Mouse (Mus musculus) ES-Bruce4 (cell line): ENCODE measurements around the gene Ccdc187. TPM values are rescaled to one million over a fixed set of nuclear protein-coding genes. Genes with fewer than 3 reads are reported as not detected.

Experiments
- H3K27ac ChIP-seq: 2 replicates; pipeline ENCODE4 v1.5.1; 2012; ENCODE audit warnings: low read length, inconsistent platforms; ENCODE audit not compliant: insufficient read depth
- H3K27me3 ChIP-seq: 2 replicates; pipeline ENCODE4 v1.6.1; 2012; ENCODE audit warnings: mild to moderate bottlenecking, low read length, inconsistent platforms; ENCODE audit not compliant: control insufficient read depth, poor library complexity, insufficient read depth, severe bottlenecking
- H3K36me3 ChIP-seq: 2 replicates; pipeline ENCODE4 v1.6.1; 2012; ENCODE audit warnings: inconsistent platforms, mild to moderate bottlenecking, low read length, moderate library complexity; ENCODE audit not compliant: control insufficient read depth, poor library complexity, insufficient read depth, severe bottlenecking
- H3K4me1 ChIP-seq: one replicate; pipeline ENCODE4 v1.8.1; 2011; ENCODE audit warnings: low read length; ENCODE audit not compliant: control insufficient read depth, insufficient read depth
- H3K4me3 ChIP-seq: 2 replicates; pipeline ENCODE4 v1.5.1; 2011; ENCODE audit warnings: low read depth, mild to moderate bottlenecking, low read length
- H3K9ac ChIP-seq: 2 replicates; pipeline ENCODE4 v1.6.1; 2012; ENCODE audit warnings: low read depth, mild to moderate bottlenecking, inconsistent platforms; ENCODE audit not compliant: poor library complexity, severe bottlenecking
- H3K9me3 ChIP-seq: replicated peaks from 2 replicates; pipeline ENCODE4 v1.6.1; 2012; ENCODE audit warnings: mild to moderate bottlenecking, low read length, inconsistent platforms; ENCODE audit not compliant: control insufficient read depth, poor library complexity, insufficient read depth, severe bottlenecking
- CTCF ChIP-seq: IDR thresholded peaks from one replicate; pipeline ENCODE4 v1.8.1; 2011; ENCODE audit warnings: low read depth, low read length
- EP300 ChIP-seq: IDR thresholded peaks from 2 replicates; pipeline ENCODE4 v1.6.1; 2011; ENCODE audit warnings: low read depth, low read length; ENCODE audit not compliant: insufficient read depth
- POLR2A ChIP-seq: IDR thresholded peaks from one replicate; pipeline ENCODE4 v1.8.1; 2011; ENCODE audit warnings: low read length; ENCODE audit not compliant: insufficient read depth
- polyA plus RNA-seq: library from polyadenylated mRNA; stranded (reverse); fragments of >200 nt; gene quantifications from 2 replicates; pipeline ENCODE4 v1.2.4, GENCODE M21; 2011; ENCODE audit warnings: low read depth; ENCODE audit not compliant: missing spikeins, insufficient read depth, insufficient read length

Ccdc187 gene
- polyA plus RNA-seq, 1 experiment = 0.06 TPM

DNA sequence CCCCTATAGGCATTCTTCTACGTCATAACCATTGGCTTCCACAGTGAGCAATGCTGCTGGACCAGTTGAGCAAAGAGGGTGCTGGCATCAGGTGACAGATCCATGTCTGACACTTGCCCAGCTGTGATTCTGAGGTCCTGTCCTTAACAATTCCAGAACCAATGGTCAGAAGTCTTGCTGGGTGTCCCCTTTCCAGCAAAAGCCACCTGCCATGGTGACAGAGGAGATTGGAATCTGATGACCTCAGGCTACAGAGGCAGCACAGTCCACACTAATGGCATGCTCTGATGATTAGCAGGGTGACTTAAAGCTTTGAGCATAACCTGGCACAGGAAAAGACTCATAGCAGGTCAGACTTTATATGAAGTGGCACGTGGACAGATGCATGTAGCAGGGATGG, 11.2 kb upstream of the Ccdc187 start:
- TF ChIP-seq POLR2A (no peak), CTCF (no peak), EP300 (no peak)
- Histone ChIP-seq H3K9ac (no peak overlapping the region), H3K4me3 (no peak overlapping the region), H3K9me3 (no peaks in the 10 kb centered on the region), H3K27ac (no peak overlapping the region), H3K36me3 (no peaks in the 10 kb centered on the region), H3K27me3 (no peaks in the 10 kb centered on the region), H3K4me1 (no peaks in the 10 kb centered on the region)

DNA sequence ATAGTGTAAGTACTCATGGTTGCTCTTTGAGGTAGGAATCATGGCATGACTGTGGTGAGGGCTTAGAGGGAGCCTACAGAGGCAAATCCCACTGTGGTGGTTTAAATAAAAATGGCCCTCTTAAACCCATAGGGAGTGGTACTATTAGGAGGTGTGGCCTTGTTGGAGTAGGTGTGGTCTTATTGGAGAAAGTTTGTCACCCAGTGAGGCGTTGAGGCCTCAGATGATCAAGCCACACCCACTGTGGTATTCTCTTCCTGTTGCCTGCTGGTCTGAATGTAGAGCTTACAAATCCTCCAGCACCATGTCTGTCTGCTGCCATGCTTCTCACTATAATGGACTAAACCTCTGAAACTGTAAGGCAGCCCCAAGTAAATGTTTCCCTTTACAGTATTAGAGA, 10.4 kb upstream of the Ccdc187 start:
- no peak for TF ChIP-seq EP300
- TF ChIP-seq POLR2A = no peak
- no peak for TF ChIP-seq CTCF
- no peaks in the 10 kb centered on the region for H3K36me3 ChIP-seq
- no peaks in the 10 kb centered on the region for H3K4me1 ChIP-seq
- no peaks in the 10 kb centered on the region for H3K27me3 ChIP-seq
- H3K4me3 ChIP-seq = no peak overlapping the region
- H3K9ac ChIP-seq = no peak overlapping the region
- no peak overlapping the region for H3K27ac ChIP-seq
- H3K9me3 ChIP-seq = no peaks in the 10 kb centered on the region

- no peak overlapping the region for H3K4me3 ChIP-seq
- H3K4me1 ChIP-seq = peaks cover 10% of the 10 kb centered on the region
- H3K9ac ChIP-seq = no peak overlapping the region
- TF ChIP-seq EP300 (no peak), POLR2A (no peak), CTCF (no peak)
- no peaks in the 10 kb centered on the region for H3K36me3 ChIP-seq
- no peak overlapping the region for H3K27ac ChIP-seq
- H3K27me3 ChIP-seq = no peaks in the 10 kb centered on the region
- no peaks in the 10 kb centered on the region for H3K9me3 ChIP-seq
These were observed 7.7 kb upstream of the Ccdc187 start for GRCm38 (mm10) chr2:26302005-26302503.

GRCm38 (mm10) chr2:26300808-26301174, 6.4 kb upstream of the Ccdc187 start:
- Histone ChIP-seq H3K36me3 (no peaks in the 10 kb centered on the region), H3K27me3 (no peaks in the 10 kb centered on the region), H3K27ac (no peak overlapping the region), H3K9me3 (no peaks in the 10 kb centered on the region), H3K4me3 (no peak overlapping the region), H3K4me1 (peaks cover 10% of the 10 kb centered on the region), H3K9ac (no peak overlapping the region)
- no peak for TF ChIP-seq EP300
- peak; percentile 84 for TF ChIP-seq CTCF
- no peak for TF ChIP-seq POLR2A

- Histone ChIP-seq H3K9ac (no peak overlapping the region), H3K9me3 (no peaks in the 10 kb centered on the region), H3K4me3 (no peak overlapping the region), H3K36me3 (no peaks in the 10 kb centered on the region), H3K27ac (no peak overlapping the region), H3K27me3 (no peaks in the 10 kb centered on the region), H3K4me1 (peaks cover 10% of the 10 kb centered on the region)
- TF ChIP-seq POLR2A (no peak), CTCF (no peak), EP300 (no peak)
These were observed 5.9 kb upstream of the Ccdc187 start for GRCm38 (mm10) chr2:26300161-26300807.

DNA sequence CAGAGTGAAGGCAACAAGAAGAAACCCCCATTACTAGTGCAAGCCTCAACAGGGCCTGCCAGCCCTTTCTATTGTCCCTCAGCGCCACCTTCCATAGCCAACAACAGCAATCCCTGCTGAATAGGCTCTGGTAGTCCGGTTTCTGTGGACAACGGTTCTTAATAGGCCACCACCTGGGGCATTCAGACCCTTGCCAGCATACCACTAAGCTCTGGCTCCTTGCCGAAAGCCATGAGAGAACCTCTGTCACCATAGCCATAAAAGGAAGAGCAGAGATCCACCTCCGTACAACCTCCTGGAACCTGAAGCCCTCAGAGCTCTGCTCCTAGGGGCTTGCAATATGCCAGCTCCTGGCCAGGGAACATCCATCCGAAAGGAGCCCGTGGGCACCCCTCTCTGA, 5.0 kb upstream of the Ccdc187 start:
- Histone ChIP-seq H3K9ac (no peak overlapping the region), H3K4me1 (peaks cover 10% of the 10 kb centered on the region), H3K9me3 (no peaks in the 10 kb centered on the region), H3K4me3 (no peak overlapping the region), H3K36me3 (no peaks in the 10 kb centered on the region), H3K27me3 (no peaks in the 10 kb centered on the region), H3K27ac (no peak overlapping the region)
- TF ChIP-seq EP300 = no peak
- no peak for TF ChIP-seq CTCF
- no peak for TF ChIP-seq POLR2A
